Mouse (Mus musculus): ENCODE results near the gene Olfr161.

- TF ChIP-seq POLR2A (IDR thresholded peaks at IDR 0.05; ENCODE audit: borderline replicate concordance, insufficient read depth, low read length) (no peak), CTCF (IDR thresholded peaks at IDR 0.05; ENCODE audit: borderline replicate concordance, insufficient read depth, low read depth, low read length) (no peak)
Observed at GRCm38 (mm10) chr16:3590691-3591090, at the start of gene Olfr161.
